Mouse (Mus musculus): Measurements from ENCODE around the gene Alpk3. TPM values are rescaled to one million over a fixed set of nuclear protein-coding genes. Genes with fewer than 3 reads are reported as not detected.

Gene Alpk3
- polyA plus RNA-seq, 1 experiment: not detected

GRCm38 (mm10) chr7:81093420-81093965 lies 36.1 kb downstream of the Alpk3 start:
- no peak overlapping the region for H3K4me3 ChIP-seq (ENCODE audit: insufficient read depth, low read depth, low read length)
- TF ChIP-seq POLR2A (IDR thresholded peaks at IDR 0.05; ENCODE audit: insufficient read depth, low read depth, low read length) (no peak), CTCF (IDR thresholded peaks at IDR 0.05; ENCODE audit: insufficient read depth, low read depth, low read length) (no peak)
- H3K4me1 ChIP-seq (ENCODE audit: control insufficient read depth, insufficient read depth, low read length): no peaks in the 10 kb centered on the region
- 43% methylated on average over 18 of the region's 18 CpGs for WGBS
- no peak overlapping the region for H3K27ac ChIP-seq (ENCODE audit: insufficient read depth, low read depth, low read length)

GRCm38 (mm10) chr7:81094104-81094757 lies 36.8 kb downstream of the Alpk3 start:
- WGBS: 90% methylated on average over 6 of the region's 6 CpGs
- Histone ChIP-seq H3K4me1 (ENCODE audit: control insufficient read depth, insufficient read depth, low read length) (no peaks in the 10 kb centered on the region), H3K27ac (ENCODE audit: insufficient read depth, low read depth, low read length) (no peak overlapping the region), H3K4me3 (ENCODE audit: insufficient read depth, low read depth, low read length) (no peak overlapping the region)
- no peak for TF ChIP-seq POLR2A (IDR thresholded peaks at IDR 0.05; ENCODE audit: insufficient read depth, low read depth, low read length)
- TF ChIP-seq CTCF (IDR thresholded peaks at IDR 0.05; ENCODE audit: insufficient read depth, low read depth, low read length): no peak

- WGBS: 92% methylated on average over 5 of the region's 5 CpGs
- no peaks in the 10 kb centered on the region for H3K4me1 ChIP-seq (ENCODE audit: control insufficient read depth, insufficient read depth, low read length)
- H3K27ac ChIP-seq (ENCODE audit: insufficient read depth, low read depth, low read length): no peak overlapping the region
- no peak overlapping the region for H3K4me3 ChIP-seq (ENCODE audit: insufficient read depth, low read depth, low read length)
- no peak for TF ChIP-seq CTCF (IDR thresholded peaks at IDR 0.05; ENCODE audit: insufficient read depth, low read depth, low read length)
- TF ChIP-seq POLR2A (IDR thresholded peaks at IDR 0.05; ENCODE audit: insufficient read depth, low read depth, low read length): no peak
Measured at GRCm38 (mm10) chr7:81100341-81100740, 42.9 kb downstream of the Alpk3 start.

GRCm38 (mm10) chr7:81102854-81103253 lies 45.5 kb downstream of the Alpk3 start:
- no peak overlapping the region for H3K27ac ChIP-seq (ENCODE audit: insufficient read depth, low read depth, low read length)

GRCm38 (mm10) chr7:81105525-81105924 lies 48.1 kb downstream of the Alpk3 start:
- H3K4me1 ChIP-seq (ENCODE audit: control insufficient read depth, insufficient read depth, low read length): 0 out of 2 replicates have a peak, but pooled peaks cover 3% of the 10 kb centered on the region
- TF ChIP-seq CTCF (IDR thresholded peaks at IDR 0.05; ENCODE audit: insufficient read depth, low read depth, low read length) (no peak), POLR2A (IDR thresholded peaks at IDR 0.05; ENCODE audit: insufficient read depth, low read depth, low read length) (no peak)
- H3K4me3 ChIP-seq (ENCODE audit: insufficient read depth, low read depth, low read length): no peak overlapping the region
- WGBS: 62% methylated on average over 4 of the region's 4 CpGs
- H3K27ac ChIP-seq (ENCODE audit: insufficient read depth, low read depth, low read length): no peak overlapping the region

More at GRCm38 (mm10) chr7:81102854-81103253, 45.5 kb downstream of the Alpk3 start:
- Histone ChIP-seq H3K4me1 (ENCODE audit: control insufficient read depth, insufficient read depth, low read length) (no peaks in the 10 kb centered on the region), H3K4me3 (ENCODE audit: insufficient read depth, low read depth, low read length) (no peak overlapping the region)
- 96% methylated on average over 7 of the region's 7 CpGs for WGBS
- no peak for TF ChIP-seq CTCF (IDR thresholded peaks at IDR 0.05; ENCODE audit: insufficient read depth, low read depth, low read length)
- no peak for TF ChIP-seq POLR2A (IDR thresholded peaks at IDR 0.05; ENCODE audit: insufficient read depth, low read depth, low read length)

- Histone ChIP-seq H3K27ac (ENCODE audit: insufficient read depth, low read depth, low read length) (no peak overlapping the region), H3K4me3 (ENCODE audit: insufficient read depth, low read depth, low read length) (no peak overlapping the region), H3K4me1 (ENCODE audit: control insufficient read depth, insufficient read depth, low read length) (0 out of 2 replicates have a peak, but pooled peaks cover 3% of the 10 kb centered on the region)
- WGBS: 93% methylated on average over 5 of the region's 5 CpGs
- no peak for TF ChIP-seq POLR2A (IDR thresholded peaks at IDR 0.05; ENCODE audit: insufficient read depth, low read depth, low read length)
- no peak for TF ChIP-seq CTCF (IDR thresholded peaks at IDR 0.05; ENCODE audit: insufficient read depth, low read depth, low read length)
Measured at GRCm38 (mm10) chr7:81108226-81108625, 50.8 kb downstream of the Alpk3 start.

GRCm38 (mm10) chr7:81109717-81110651 lies 52.6 kb downstream of the Alpk3 start:
- 53% methylated on average over 9 of the region's 9 CpGs for WGBS
- Histone ChIP-seq H3K27ac (ENCODE audit: insufficient read depth, low read depth, low read length) (no peak overlapping the region), H3K4me1 (ENCODE audit: control insufficient read depth, insufficient read depth, low read length) (0 out of 2 replicates have a peak, but pooled peaks cover 3% of the 10 kb centered on the region), H3K4me3 (ENCODE audit: insufficient read depth, low read depth, low read length) (no peak overlapping the region)
- TF ChIP-seq CTCF (IDR thresholded peaks at IDR 0.05; ENCODE audit: insufficient read depth, low read depth, low read length): no peak
- TF ChIP-seq POLR2A (IDR thresholded peaks at IDR 0.05; ENCODE audit: insufficient read depth, low read depth, low read length): no peak

- TF ChIP-seq POLR2A (IDR thresholded peaks at IDR 0.05; ENCODE audit: insufficient read depth, low read depth, low read length): no peak
- TF ChIP-seq CTCF (IDR thresholded peaks at IDR 0.05; ENCODE audit: insufficient read depth, low read depth, low read length): no peak
- no peak overlapping the region for H3K27ac ChIP-seq (ENCODE audit: insufficient read depth, low read depth, low read length)
- H3K4me1 ChIP-seq (ENCODE audit: control insufficient read depth, insufficient read depth, low read length): 0 out of 2 replicates have a peak, but pooled peaks cover 3% of the 10 kb centered on the region
- no peak overlapping the region for H3K4me3 ChIP-seq (ENCODE audit: insufficient read depth, low read depth, low read length)
- 92% methylated on average over 4 of the region's 4 CpGs for WGBS
Measured at GRCm38 (mm10) chr7:81110791-81111190, 53.4 kb downstream of the Alpk3 start.
